Mouse (Mus musculus) lung, postnatal 0 days (tissue): ENCODE results near the gene Tap2.
"Not testable (repeated sequence)": the region's sequence is repeated elsewhere in the genome, so short reads cannot be mapped to it uniquely, and the experiment has no call there.

Source experiments
- CTCF ChIP-seq: IDR thresholded peaks from 2 replicates; pipeline ENCODE4 v1.5.1; 2016; ENCODE audit warnings: antibody characterized with exemption, mild to moderate bottlenecking
- EP300 ChIP-seq: IDR thresholded peaks from 2 replicates; pipeline ENCODE4 v1.6.1; 2016; ENCODE audit warnings: antibody characterized with exemption, mild to moderate bottlenecking, control low read depth

- TF ChIP-seq EP300, CTCF: not testable (repeated sequence)
Observed at GRCm38 (mm10) chr17:34225911-34226310, 22.6 kb downstream of the Tap2 start.
